Mouse (Mus musculus): ENCODE measurements around the gene Prdm4. TPM values are rescaled to one million over a fixed set of nuclear protein-coding genes. Genes with fewer than 3 reads are reported as not detected.

The Prdm4 gene
- polyA plus RNA-seq, 1 experiment: 0.51 TPM

- Histone ChIP-seq H3K4me1 (ENCODE audit: control insufficient read depth) (no peaks in the 10 kb centered on the region), H3K9me3 (ENCODE audit: control insufficient read depth, low read length) (no peaks in the 10 kb centered on the region), H3K27me3 (ENCODE audit: control insufficient read depth) (no peaks in the 10 kb centered on the region), H3K4me3 (replicated peaks) (no peak overlapping the region), H3K36me3 (ENCODE audit: control insufficient read depth) (peaks cover 97% of the 10 kb centered on the region)
- TF ChIP-seq TAL1 (IDR thresholded peaks at IDR 0.05; ENCODE audit: low read length) (no peak), GATA1 (IDR thresholded peaks at IDR 0.05; ENCODE audit: low read length) (no peak)
Measured at GRCm38 (mm10) chr10:85948483-85949196, 31.7 kb upstream of the Prdm4 start.

- Histone ChIP-seq H3K27me3 (ENCODE audit: control insufficient read depth) (no peaks in the 10 kb centered on the region), H3K9me3 (ENCODE audit: control insufficient read depth, low read length) (no peaks in the 10 kb centered on the region), H3K36me3 (ENCODE audit: control insufficient read depth) (peaks cover 52% of the 10 kb centered on the region), H3K4me3 (replicated peaks) (no peak overlapping the region), H3K4me1 (ENCODE audit: control insufficient read depth) (no peaks in the 10 kb centered on the region)
- TF ChIP-seq TAL1 (IDR thresholded peaks at IDR 0.05; ENCODE audit: low read length) (no peak), GATA1 (IDR thresholded peaks at IDR 0.05; ENCODE audit: low read length) (no peak)
Measured at GRCm38 (mm10) chr10:85936280-85936965, 19.5 kb upstream of the Prdm4 start.

GRCm38 (mm10) chr10:85929962-85930361 lies 13.0 kb upstream of the Prdm4 start:
- peaks cover 48% of the 10 kb centered on the region for H3K27me3 ChIP-seq (ENCODE audit: control insufficient read depth)
- no peak for TF ChIP-seq TAL1 (IDR thresholded peaks at IDR 0.05; ENCODE audit: low read length)
- no peak for TF ChIP-seq GATA1 (IDR thresholded peaks at IDR 0.05; ENCODE audit: low read length)
- H3K36me3 ChIP-seq (ENCODE audit: control insufficient read depth): no peaks in the 10 kb centered on the region
- no peak overlapping the region for H3K4me3 ChIP-seq (replicated peaks)
- peaks cover 3% of the 10 kb centered on the region; the same call in 1 of the 2 replicates for H3K9me3 ChIP-seq (ENCODE audit: control insufficient read depth, low read length)
- H3K4me1 ChIP-seq (ENCODE audit: control insufficient read depth): peaks cover 4% of the 10 kb centered on the region

- Histone ChIP-seq H3K9me3 (ENCODE audit: control insufficient read depth, low read length) (peaks cover 3% of the 10 kb centered on the region; the same call in 1 of the 2 replicates), H3K4me1 (ENCODE audit: control insufficient read depth) (peaks cover 4% of the 10 kb centered on the region), H3K36me3 (ENCODE audit: control insufficient read depth) (no peaks in the 10 kb centered on the region), H3K27me3 (ENCODE audit: control insufficient read depth) (peaks cover 50% of the 10 kb centered on the region), H3K4me3 (replicated peaks) (no peak overlapping the region)
- TF ChIP-seq GATA1 (IDR thresholded peaks at IDR 0.05; ENCODE audit: low read length) (no peak), TAL1 (IDR thresholded peaks at IDR 0.05; ENCODE audit: low read length) (no peak)
Measured at GRCm38 (mm10) chr10:85929208-85929591, 12.3 kb upstream of the Prdm4 start.

- TF ChIP-seq TAL1 (IDR thresholded peaks at IDR 0.05; ENCODE audit: low read length): no peak
- no peak for TF ChIP-seq GATA1 (IDR thresholded peaks at IDR 0.05; ENCODE audit: low read length)
- no peaks in the 10 kb centered on the region for H3K36me3 ChIP-seq (ENCODE audit: control insufficient read depth)
- peaks cover 4% of the 10 kb centered on the region for H3K4me1 ChIP-seq (ENCODE audit: control insufficient read depth)
- peaks cover 3% of the 10 kb centered on the region; the same call in 1 of the 2 replicates for H3K9me3 ChIP-seq (ENCODE audit: control insufficient read depth, low read length)
- peaks cover 54% of the 10 kb centered on the region for H3K27me3 ChIP-seq (ENCODE audit: control insufficient read depth)
- peak overlapping the region; percentile 45 for H3K4me3 ChIP-seq (replicated peaks)
Measured at GRCm38 (mm10) chr10:85928499-85929207, 11.7 kb upstream of the Prdm4 start.

- peak within 1 kb of the TSS; percentile 45 for H3K4me3 ChIP-seq (replicated peaks)
- TF ChIP-seq TAL1 (IDR thresholded peaks at IDR 0.05; ENCODE audit: low read length) (no peak), GATA1 (IDR thresholded peaks at IDR 0.05; ENCODE audit: low read length) (no peak)
- no peaks in the 10 kb centered on the region for H3K36me3 ChIP-seq (ENCODE audit: control insufficient read depth)
- H3K27me3 ChIP-seq (ENCODE audit: control insufficient read depth): peaks cover 59% of the 10 kb centered on the region
- peaks cover 4% of the 10 kb centered on the region for H3K4me1 ChIP-seq (ENCODE audit: control insufficient read depth)
- peaks cover 3% of the 10 kb centered on the region; the same call in 1 of the 2 replicates for H3K9me3 ChIP-seq (ENCODE audit: control insufficient read depth, low read length)
Measured at GRCm38 (mm10) chr10:85927676-85928445, 10.9 kb upstream of the Prdm4 start, which contains the start of gene Ascl4. TSS of gene Ascl4 (plus strand) at chr10:85927681.

GRCm38 (mm10) chr10:85879886-85880486 lies 37.0 kb downstream of the Prdm4 start:
- Histone ChIP-seq H3K36me3 (ENCODE audit: control insufficient read depth) (peaks cover 89% of the 10 kb centered on the region), H3K4me3 (replicated peaks) (no peak overlapping the region), H3K4me1 (ENCODE audit: control insufficient read depth) (no peaks in the 10 kb centered on the region), H3K9me3 (ENCODE audit: control insufficient read depth, low read length) (no peaks in the 10 kb centered on the region), H3K27me3 (ENCODE audit: control insufficient read depth) (no peaks in the 10 kb centered on the region)
- TF ChIP-seq TAL1 (IDR thresholded peaks at IDR 0.05; ENCODE audit: low read length): no peak
- TF ChIP-seq GATA1 (IDR thresholded peaks at IDR 0.05; ENCODE audit: low read length): no peak

GRCm38 (mm10) chr10:85875812-85876211 lies 41.1 kb downstream of the Prdm4 start:
- Histone ChIP-seq H3K27me3 (ENCODE audit: control insufficient read depth) (no peaks in the 10 kb centered on the region), H3K4me3 (replicated peaks) (no peak overlapping the region), H3K9me3 (ENCODE audit: control insufficient read depth, low read length) (no peaks in the 10 kb centered on the region), H3K4me1 (ENCODE audit: control insufficient read depth) (peaks cover 27% of the 10 kb centered on the region), H3K36me3 (ENCODE audit: control insufficient read depth) (peaks cover 62% of the 10 kb centered on the region)
- no peak for TF ChIP-seq TAL1 (IDR thresholded peaks at IDR 0.05; ENCODE audit: low read length)
- TF ChIP-seq GATA1 (IDR thresholded peaks at IDR 0.05; ENCODE audit: low read length): no peak
